Mouse (Mus musculus) megakaryocyte, adult 5-6 weeks (primary cell): ENCODE measurements around the gene Rpa2. TPM values are rescaled to one million over a fixed set of nuclear protein-coding genes. Genes with fewer than 3 reads are reported as not detected.
"Not testable (repeated sequence)": the region's sequence is repeated elsewhere in the genome, so short reads cannot be mapped to it uniquely, and the experiment has no call there.

Source experiments
- ATAC-seq: 2 replicates; pipeline ENCODE4 v1.8.0; 2016; ENCODE audit warnings: mild to moderate bottlenecking, inconsistent platforms; ENCODE audit not compliant: poor library complexity, severe bottlenecking
- total RNA-seq, 2 experiments: library from RNA; stranded (forward) in 1 of 2; stranded (reverse) in 1 of 2; fragments of 153-499, 151-499 nt in 1 of 2; fragments of 221-1000, 200-1000 nt in 1 of 2; gene quantifications; 2 replicates each; pipeline versions ENCODE4 v1.2.3 to v1.2.4; 2015 to 2017

The Rpa2 gene
- total RNA-seq (2015) (28.0 and 28.7 TPM in 2 replicates), total RNA-seq (2017) (22.3 and 27.9 TPM in 2 replicates)

DNA sequence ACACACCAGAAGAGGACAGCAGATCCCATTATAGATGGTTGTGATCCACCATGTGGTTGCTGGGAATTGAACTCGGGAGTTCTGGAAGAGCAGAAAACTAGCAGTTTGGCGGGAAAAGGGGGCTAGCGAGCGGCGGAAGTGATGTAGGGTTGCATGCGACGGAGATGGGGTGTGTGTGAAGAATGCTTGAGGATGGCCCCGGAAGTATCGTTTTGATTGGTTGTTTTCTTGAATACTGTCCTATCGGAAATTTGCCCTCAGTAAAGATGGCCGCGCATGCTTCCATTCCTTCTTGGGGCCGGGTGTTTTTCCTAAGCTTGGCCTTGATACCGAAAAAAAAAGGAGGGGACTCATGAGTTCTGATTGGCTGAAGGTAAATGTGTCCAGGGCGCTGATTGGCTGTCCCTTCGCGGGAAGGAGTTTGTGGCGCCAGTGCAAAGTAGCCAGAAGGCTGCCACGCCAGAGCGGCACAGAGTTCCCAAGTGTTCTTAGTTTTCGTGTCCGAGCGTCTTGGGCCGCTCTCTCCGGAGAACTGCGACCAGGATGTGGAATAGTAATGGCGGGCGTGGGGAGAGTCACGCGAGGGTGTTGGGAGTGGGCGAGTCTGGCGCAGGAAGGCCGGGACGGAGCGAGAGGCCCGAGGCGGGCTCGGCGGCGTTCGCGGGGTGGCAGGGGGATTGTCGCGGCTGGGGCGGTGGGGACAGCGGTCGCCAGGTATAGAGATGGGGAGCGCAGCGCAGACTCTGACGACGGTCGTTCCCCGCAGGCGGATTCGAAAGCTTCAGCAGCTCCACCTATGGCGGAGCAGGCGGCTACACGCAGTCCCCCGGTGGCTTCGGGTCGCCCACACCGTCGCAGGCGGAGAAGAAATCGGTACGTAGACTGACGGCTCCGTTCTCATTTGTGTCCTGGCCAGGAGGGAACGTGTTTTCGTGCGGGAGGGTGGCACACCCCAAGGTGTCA lies at the start of gene Rpa2:
Gene Rpa2, plus strand, starts transcription at position 419 of the 963 bp plus-strand sequence.
- peak; percentile 99 for ATAC-seq

DNA sequence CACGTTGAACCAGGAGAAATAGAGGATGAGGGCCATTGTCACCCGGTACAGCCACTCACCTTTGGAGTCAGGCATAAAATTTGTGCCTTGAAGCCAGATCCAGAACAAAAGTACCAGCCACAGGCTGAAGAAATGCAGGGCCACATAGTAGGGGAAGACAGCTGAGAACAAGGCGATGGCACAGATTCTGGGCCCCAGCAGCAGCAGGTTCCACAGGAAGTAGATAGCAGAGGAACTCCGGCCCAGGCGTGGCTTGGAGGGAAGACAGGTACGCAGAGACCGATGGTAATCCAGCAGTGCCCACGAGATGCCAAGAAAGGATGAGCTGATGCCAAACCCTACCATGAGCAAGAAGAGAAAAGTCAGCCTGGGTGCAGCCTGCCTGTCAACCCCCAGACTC lies 39.9 kb upstream of the Rpa2 start:
- ATAC-seq: peak; percentile 34; the same call in 1 of the 2 replicates

DNA sequence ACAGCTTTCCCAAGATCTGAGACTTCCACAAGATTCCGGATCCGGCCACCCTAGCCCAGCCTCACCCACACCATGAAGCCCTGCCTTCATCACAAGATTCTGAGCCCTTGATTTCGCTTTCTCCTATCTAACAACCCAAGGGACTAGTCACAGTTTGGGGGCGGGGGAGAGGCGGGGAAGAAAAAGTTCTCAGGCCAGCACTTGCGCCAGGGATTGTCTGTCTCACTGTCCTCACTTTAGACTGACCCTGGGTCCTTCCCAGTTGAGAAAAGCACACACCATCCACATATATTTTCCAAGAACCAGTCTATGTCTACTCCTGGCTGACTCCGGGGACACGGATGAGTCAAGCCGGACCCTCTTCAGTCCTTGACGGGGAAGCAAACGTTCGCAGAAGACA lies 36.5 kb upstream of the Rpa2 start:
- ATAC-seq: no peak

DNA sequence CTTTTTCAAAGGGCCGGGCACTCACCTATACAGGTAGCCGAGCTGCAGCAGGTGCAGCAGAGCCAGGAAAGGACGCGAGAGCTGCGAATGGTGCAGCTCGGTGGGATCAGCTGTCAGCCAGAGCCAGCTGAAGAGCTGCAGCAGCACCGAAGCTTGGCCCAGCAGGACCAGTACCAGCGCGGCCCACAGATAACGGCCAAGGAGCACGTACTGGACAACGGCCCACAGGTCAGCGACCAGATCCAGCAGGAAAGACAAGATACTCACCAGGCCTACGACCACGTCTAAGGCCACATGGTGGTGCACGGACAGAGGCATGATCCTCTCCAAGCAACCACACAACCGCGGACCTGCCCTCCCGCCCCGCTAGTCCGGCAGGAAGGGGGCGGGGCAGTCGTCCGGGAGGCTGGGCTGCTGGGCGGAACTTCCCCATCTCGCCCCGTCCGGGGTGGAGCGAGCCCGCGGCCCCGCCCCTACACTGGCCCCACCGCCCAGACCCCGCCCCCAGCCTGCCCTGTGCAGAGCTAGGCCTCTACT lies 35.9 kb upstream of the Rpa2 start, which contains the start of gene Xkr8:
Gene Xkr8, minus strand, starts transcription at position 399 of the 537 bp plus-strand sequence.
- ATAC-seq: peak; percentile 98

DNA sequence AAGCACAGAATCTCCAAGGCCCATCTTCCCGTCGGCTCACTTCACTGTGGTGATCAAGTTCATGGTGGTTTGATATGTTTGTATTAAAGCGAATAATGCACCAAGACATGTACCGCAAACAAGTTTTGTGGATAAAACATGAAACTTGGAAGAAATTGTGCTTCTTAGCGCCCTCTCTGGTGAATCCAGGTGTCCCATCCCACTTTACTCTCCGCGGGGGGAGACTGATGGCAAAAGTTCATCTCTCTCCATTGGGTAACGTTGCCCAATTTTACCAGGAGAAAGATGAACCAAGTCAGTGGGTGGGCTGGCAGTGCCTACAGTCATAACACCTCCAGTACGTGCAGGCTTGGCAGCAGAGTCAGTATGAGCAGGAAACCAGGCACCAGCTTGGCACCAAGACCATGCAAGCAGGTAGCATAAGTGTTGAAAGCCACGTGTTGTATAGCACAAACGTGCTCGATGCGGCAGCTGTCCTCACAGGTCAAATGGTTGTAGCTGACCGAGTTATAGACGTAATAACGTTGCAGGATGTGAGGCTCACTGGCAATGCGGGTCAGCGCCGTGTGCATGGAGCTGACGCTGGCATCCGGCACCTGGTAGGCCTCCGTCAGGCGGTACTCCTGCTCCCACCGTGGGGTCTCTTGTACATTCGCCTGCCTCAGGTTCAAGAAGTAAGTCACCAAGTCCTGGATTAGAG lies 34.9 kb upstream of the Rpa2 start:
- no peak for ATAC-seq

DNA sequence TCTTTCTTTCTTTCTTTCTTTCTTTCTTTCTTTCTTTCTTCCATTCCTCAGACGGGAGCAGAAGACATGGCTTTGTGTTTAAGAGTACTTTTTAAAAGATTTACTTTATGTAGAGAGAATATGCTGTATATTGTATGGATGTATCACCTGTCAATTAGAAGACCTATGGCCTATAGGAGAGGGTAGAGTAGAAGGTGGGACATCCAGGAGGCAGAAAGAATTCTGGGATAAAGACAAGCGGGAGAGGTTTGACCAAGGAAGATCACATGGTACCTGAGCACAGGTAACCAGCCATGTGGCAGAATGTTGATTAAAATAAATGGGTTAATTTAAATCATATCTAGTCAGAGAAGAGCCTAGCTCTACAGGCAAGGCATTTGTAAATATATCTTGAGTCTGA lies 33.4 kb upstream of the Rpa2 start:
- ATAC-seq: no peak

DNA sequence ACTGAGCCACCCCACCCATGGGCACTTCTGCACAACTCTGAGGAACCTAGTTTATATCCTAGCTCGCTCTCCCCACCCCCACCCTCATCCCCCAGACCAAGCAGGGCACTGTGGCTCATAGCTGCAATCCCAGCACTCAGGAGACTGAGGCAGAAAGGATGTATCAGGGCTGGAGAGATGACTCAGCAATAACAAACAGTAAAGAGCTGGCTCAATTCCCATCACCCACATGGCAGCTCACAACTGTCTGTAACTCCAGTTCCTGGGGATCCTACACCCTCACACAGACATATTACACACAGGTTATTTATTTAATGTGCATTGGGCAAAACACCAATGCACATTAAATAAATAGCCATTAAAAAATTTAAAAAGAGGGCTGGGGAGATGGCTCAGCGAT lies 32.7 kb upstream of the Rpa2 start:
- no peak for ATAC-seq

DNA sequence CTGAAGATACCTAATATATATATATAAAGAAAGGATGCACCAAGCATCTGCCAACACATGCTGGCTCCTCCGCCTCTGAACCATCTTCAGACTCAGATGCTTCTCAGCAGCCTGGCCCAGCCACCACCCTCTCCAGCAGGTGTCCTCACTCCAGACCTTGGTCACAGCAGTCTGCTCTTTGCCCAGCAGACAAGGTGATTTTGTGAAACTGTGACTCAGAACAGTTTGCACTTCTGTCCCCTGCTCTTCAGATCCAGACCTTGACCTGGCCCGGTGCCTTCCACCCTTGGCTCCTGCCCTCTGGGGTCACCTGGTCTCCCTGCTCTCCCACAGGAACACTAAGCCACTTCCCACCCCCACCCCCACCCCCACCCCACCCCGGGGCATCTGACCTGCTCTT lies 32.2 kb upstream of the Rpa2 start:
- ATAC-seq: no peak

DNA sequence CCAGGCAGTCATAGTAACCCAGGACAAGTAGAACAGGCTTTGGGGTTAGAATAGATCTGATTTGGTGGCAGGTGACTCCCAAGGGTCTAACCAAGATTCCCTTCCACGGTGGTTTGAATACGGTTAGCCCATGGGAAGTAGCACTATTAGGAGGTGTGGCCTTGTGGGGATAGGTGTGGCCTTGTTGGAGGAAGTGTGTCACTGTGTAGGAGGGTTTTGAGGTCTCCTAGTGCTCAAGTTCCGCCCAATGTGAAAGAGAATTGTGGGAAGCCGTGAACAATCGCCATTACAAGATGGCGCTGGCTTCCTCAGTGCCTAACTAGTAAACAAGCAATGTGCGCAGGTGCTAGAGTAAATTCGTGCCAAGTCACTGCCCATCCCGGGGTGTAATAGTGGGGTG lies 31.0 kb upstream of the Rpa2 start:
- ATAC-seq: not testable (repeated sequence)

DNA sequence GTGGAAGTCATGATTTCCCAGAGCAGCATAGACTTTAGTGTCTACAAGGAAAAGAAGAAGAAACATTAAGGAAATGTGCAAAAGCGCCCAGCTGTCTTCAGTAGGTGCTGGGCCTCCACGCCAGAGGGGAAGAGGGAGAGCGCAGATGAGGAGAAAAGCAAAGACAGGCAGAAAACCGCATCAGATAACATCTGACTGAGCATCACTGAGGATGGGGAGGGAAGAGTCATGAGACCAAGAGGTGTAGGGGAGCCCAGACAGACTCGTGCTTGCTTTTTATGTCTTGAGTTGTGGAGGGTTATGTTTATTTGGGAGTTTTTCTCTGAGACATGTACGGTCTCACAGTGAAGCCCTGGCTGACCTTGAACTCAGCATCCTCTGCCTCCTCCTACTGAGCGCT lies 26.6 kb upstream of the Rpa2 start:
- no peak for ATAC-seq

DNA sequence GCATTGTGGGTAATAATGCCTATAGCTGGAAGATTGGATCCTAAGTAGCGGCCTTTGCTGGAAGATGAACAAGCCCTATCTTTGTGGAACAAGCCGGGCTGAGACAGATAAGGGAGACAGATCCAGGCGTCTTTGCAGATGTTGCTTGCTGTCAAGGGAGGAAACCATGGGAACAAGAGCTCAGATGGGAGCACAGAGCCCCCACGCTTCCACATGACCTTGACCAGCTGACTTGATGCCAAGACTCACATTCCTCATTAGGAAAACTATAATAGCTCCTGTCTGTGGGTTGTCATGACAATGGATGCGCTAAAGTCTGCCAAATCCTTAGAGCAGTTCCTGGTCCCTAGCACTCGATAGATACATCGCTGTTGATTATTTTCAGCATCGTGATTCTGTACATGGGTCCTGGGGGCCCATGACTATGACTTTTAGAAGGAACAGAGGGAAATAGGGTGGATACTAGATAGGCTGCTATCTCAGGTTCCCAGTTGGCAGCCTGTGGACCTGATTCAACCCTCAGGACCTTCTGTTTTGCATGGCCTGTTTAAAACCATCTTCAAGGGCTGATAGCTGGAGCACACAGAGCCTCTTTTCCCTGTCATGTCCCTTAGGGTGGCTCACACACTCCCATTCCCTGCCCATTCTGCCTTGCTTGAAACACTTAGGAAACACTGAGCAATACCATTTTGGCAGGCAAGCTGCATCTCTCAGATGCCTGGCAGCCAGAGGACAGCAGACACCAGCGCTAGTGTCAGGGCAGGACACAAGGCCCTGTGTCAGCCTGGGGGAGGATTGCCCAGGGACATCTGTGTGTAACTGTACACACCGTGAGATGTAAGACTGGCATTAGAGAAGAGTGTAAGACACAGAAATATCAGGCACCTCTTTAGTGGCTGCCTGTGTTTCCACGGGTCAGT lies 23.9 kb upstream of the Rpa2 start:
- ATAC-seq: no peak

DNA sequence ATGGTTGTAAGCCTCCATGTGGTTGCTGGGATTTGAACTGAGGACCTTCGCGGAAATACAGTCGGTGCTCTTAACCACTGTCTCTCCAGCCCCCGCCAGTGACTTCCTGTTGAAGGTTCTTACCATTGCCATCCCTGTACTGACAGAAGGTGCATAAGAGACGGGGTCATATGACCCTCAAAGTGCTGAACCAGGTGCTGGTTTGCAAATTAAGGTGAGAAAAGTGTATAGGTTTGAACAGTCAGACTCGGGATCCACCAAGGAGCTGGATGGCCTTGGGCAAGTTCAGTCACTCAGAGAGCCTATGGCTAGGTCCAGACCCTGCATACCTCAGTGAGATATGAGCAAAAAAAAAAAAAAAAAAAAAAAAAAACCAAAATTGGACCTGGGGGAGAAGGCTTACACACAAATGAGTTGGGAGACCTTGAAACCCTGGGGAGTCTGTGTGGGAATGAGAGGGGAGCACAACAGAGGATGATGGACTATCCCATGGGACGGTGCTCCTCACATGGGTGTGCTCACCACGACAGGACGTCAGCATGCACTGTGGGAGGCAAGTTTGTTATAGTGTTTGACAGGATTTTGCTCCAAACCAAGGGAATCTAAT lies 21.1 kb upstream of the Rpa2 start:
- peak; percentile 5; the same call in 1 of the 2 replicates for ATAC-seq

DNA sequence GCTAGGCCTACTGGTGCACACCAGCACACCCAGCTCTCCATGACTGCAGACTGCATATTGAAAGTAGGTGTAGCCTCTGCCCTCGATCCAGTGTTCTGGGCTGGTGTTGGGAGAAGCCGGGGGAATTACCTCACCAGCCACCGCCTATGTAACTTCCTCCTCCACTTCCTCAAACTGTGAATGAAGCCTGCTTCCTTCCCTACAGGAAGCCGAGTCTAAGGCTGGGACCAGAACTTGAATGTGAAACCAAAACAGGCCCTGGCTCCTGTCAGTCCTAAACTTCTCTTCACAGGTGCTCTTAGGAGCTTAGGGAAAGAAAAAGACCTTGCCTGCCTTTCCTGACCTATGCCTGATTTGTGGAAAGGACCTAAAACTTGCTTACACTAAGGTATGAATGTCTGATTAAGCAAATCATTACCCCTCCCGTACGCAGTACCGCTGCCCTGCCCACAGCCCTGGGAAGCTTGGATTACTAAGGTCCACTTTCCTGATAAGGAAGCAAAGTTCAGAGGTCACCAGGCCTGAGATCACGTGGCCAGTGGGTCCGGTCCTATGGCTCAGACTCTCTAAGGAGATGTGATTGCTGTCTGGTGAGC lies 20.4 kb upstream of the Rpa2 start:
- peak; percentile 92 for ATAC-seq

DNA sequence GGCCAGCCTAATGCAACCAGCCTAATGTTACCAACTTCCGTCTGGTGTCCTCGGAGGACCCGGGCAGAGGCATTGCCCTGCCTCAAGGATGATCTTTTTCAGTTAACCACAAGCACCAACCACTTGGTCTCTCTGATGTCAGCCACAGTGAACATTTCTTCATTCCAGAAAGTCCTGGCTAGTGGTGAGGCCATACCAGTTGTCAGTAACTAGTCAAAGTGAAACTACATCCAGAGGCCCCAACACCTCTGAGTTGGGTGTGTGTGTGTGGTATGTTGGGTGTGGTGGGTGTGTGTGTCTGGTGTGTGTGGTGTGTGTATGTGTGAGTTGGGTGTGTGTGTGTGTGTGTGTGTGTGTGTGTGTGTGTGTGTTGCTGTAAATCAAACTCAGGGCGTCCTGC lies 19.4 kb upstream of the Rpa2 start:
- ATAC-seq: peak; percentile 63

DNA sequence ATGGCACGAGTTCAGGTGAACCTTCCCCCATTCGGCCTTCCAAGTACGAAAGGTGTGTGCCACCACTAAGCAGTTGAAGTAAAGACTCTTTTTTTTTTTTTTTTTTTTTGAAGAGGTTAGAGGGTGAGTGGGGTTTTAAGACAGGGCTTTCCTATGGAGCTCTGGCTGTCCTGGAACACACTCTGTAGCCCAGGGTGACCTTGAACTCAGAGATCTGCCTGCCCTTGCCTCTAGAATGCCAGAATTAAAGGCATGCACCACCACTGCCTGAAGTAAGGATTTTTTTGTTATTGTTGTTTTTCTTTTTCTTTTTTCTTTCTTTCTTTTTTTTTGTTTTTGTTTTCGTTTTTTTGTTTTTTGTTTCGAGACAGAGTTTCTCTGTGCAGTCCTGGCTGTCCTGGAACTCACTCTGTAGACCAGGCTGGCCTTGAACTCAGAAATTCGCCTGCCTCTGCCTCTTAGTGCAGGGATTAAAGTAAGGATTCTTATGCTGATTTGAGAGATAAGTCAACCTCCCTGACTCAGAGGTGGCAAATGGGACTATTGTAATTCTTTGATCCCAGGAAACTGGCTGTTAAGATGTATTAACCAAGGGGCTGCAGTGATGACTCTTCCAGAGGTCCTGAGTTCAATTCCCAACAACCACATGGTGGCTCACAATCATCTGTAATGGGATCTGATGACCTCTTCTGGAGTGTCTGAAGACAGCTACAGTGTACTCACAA lies 18.7 kb upstream of the Rpa2 start:
- ATAC-seq: no peak

DNA sequence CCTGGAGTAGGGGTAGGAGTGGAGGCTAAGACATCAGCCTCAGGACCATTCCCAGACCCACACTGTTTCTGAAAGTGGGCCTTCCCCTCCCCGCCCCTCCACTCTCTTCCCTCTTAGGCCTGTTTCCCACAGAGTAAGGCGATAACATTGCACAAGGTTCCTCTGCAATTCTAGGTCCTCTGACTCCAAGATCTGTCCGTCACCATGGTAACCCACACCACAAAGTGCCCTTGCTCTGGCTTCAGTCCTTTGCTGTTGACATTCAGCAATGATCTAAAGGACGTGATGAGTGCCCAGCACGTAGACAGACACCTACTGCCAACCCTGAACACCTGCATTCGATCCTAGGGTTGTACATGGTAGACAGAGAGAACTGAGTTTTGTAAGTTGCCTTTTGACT lies 15.1 kb upstream of the Rpa2 start:
- ATAC-seq: peak; percentile 46

DNA sequence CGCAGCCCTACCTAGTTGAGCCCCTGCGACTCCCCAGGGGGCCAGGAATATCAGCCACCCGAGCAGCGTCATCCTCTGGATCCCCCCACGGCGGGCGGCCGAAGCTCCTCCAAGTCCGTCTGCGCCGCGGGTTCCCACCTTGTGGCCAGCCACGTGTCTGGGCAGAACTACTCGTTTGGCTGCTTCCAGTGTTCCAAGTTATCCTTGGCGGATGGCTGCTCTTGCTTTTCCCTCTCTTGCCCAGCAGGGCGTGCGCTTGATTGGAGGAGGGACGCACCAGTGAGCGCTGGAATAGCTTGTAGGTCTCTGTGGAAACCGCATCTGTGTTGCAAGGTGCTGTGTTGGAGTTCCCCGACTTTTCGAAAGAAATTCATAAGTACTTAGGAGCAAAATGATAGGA lies 11.2 kb upstream of the Rpa2 start, which contains the start of gene Smpdl3b:
Gene Smpdl3b, minus strand, starts transcription at position 279 of the 400 bp plus-strand sequence.
- peak; percentile 80 for ATAC-seq

DNA sequence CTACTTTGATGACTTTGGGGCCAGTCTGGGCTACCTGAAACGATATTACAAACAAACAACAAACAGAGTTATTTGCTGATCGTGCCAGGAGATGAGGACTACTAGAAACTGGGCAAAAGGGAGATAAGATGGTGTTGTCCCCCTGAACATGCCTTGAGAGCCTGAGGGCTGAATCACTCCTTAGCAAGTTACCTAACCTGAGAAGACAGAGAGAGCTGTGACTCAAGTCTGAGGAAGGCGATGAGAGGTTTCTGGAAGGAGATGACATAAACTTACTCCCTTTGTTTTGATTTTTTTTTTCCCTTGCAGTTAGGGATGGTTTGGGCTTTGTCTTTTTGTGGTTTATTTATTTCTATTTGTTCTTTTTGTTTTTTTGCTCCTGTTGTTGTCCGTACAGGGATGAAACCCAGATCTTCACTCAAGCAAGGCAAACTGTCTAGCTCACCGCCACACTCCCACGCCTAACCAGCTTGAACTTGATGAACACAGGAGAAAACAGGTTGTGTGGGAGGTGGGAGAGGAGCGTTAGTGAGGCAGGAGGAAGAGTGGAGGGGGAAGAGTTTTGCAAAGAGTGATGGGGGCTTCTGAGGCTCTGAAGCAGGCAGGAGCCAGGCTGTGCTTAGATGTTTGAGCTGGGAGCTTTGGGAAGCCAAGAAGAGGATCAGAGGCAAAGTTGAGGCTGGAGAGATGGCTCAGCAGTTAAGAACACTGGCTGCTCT lies 10.3 kb upstream of the Rpa2 start:
- ATAC-seq: no peak
